Mouse (Mus musculus) hindbrain, postnatal 0 days (tissue): Measurements from ENCODE around the gene Msln. TPM values are rescaled to one million over a fixed set of nuclear protein-coding genes. Genes with fewer than 3 reads are reported as not detected.

Experiments
- ATAC-seq: fragments of 200-750 bp; cut with Nextera tagmentation; 2 replicates; pipeline ENCODE4 v1.8.0; 2017; ENCODE audit warnings: mild to moderate bottlenecking, moderate TSS enrichment, moderate library complexity
- DNase-seq: peaks from one replicate; pipeline ENCODE4 v3.0.0-alpha.2; 2015; ENCODE audit warnings: low spot score
- H3K27ac ChIP-seq: fragments of 300-500 bp; sonication (generic); 2 replicates; pipeline ENCODE4 v1.5.1; 2014; ENCODE audit warnings: mild to moderate bottlenecking
- H3K27me3 ChIP-seq: fragments of 300-500 bp; sonication (generic); 2 replicates; pipeline ENCODE4 v1.6.1; 2014; ENCODE audit warnings: low read length, mixed read lengths; ENCODE audit not compliant: insufficient read depth
- H3K36me3 ChIP-seq: fragments of 300-500 bp; sonication (generic); 2 replicates; pipeline ENCODE4 v1.6.1; 2014; ENCODE audit warnings: low read length, mixed read lengths; ENCODE audit not compliant: insufficient read depth
- H3K4me1 ChIP-seq: fragments of 300-500 bp; sonication (generic); 2 replicates; pipeline ENCODE4 v1.6.1; 2014; ENCODE audit warnings: antibody characterized with exemption, low read length, mixed read lengths; ENCODE audit not compliant: insufficient read depth
- H3K4me2 ChIP-seq: fragments of 300-500 bp; sonication (generic); 2 replicates; pipeline ENCODE4 v1.6.1; 2014; ENCODE audit warnings: low read depth, mild to moderate bottlenecking, low read length, moderate library complexity, mixed read lengths
- H3K4me3 ChIP-seq: fragments of 300-500 bp; sonication (generic); 2 replicates; pipeline ENCODE4 v1.5.1; 2014; ENCODE audit warnings: low read length
- H3K9ac ChIP-seq: fragments of 300-500 bp; sonication (generic); replicated peaks from 2 replicates; pipeline ENCODE4 v1.6.1; 2014; ENCODE audit warnings: mild to moderate bottlenecking, low read length, moderate library complexity, mixed read lengths
- H3K9me3 ChIP-seq: fragments of 300-500 bp; sonication (generic); 2 replicates; pipeline ENCODE4 v1.6.1; 2016; ENCODE audit warnings: low read length, mixed read lengths
- CTCF ChIP-seq: IDR thresholded peaks from 2 replicates; pipeline ENCODE4 v1.5.1; 2016; ENCODE audit warnings: antibody characterized with exemption, control low read depth, low read depth
- WGBS: fragments of 180-500 bp; shearing (Covaris S2); extraction: QIAGEN DNeasy Blood & Tissue Kit; methylation state at CpG from one replicate; pipeline ENCODE4 v1.1.7; 2014; 5-methylcytosine and 5-hydroxymethylcytosine counted together
- polyA plus RNA-seq: library from polyadenylated mRNA; unstranded; fragments of >200 nt; fragmentation: Nextera tagmentation; extraction: Ambion mirVana; gene quantifications from 2 replicates; pipeline ENCODE4 v1.2.1, GENCODE M21; 2015
- total RNA-seq: library from RNA; depleted of rRNA; stranded (reverse); fragments of >200 nt; gene quantifications from 2 replicates; pipeline ENCODE4 v1.2.3, GENCODE M21; 2014

The Msln gene
- total and polyA plus RNA-seq, 2 experiments from 2014 or later: 1.1 to 2.0 TPM

DNA sequence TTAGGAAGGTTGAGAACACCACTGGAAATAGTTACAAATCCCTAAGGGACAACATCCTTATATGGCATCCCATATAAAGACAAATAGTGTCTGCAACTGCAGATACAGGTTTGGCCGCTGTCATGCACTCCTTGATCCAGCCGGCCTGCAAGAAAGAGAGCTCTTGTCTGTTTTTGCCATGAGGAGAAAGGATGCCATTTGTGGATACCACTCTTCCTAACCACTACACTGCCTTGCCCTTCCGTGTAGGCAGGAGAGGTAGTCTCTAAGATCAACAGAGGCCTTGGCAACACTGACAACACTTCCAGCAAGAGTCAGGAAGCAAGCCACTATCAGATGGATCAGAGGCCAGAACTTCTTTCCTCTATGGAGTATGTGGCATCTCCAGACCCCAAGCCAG, 32.1 kb upstream of the Msln start, which contains the start of gene Ccdc78:
Gene Ccdc78, plus strand, starts transcription at position 301 of the 400 bp plus-strand sequence.
- Histone ChIP-seq H3K4me1 (peaks cover 9% of the 10 kb centered on the region), H3K27me3 (no peaks in the 10 kb centered on the region)
- no peak for ATAC-seq

DNA sequence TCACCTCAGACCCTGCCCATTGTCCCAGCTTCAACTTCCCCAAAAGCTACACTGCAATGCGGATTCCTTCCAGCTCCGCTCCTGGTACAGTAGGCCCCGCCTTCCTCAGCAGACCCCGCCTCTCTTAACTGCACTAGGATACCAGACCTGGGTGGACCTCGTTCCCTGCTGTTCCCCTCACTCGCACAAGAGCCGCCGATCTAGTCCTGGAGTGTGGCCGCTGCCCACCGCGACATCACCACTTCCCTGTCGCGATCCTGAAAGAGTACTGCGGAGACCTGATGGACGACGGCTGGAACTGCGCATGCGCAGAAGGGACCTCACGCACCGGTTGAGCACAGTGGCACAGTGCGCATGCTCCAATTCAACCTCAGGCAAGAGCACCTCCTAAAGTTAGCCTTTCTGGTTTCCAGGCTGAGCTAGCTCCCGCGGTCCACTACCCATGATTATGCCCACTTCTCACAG, 31.1 kb upstream of the Msln start, which contains the start of gene Haghl:
Gene Haghl, minus strand, starts transcription at position 393 of the 465 bp plus-strand sequence.
- Histone ChIP-seq H3K4me2 (peak within 1 kb of the TSS; percentile 91), H3K27ac (peak within 1 kb of the TSS; percentile 87), H3K4me1 (peaks cover 9% of the 10 kb centered on the region), H3K4me3 (peak within 1 kb of the TSS; percentile 71), H3K36me3 (peaks cover 25% of the 10 kb centered on the region), H3K27me3 (no peaks in the 10 kb centered on the region), H3K9ac (peak within 1 kb of the TSS; percentile 78), H3K9me3 (no peaks in the 10 kb centered on the region)
- ATAC-seq (peak; percentile 87), DNase-seq (peak; percentile 99)
- TF ChIP-seq CTCF: peak; percentile 8; the same call in 1 of the 2 replicates
- under 1% methylated on average over 23 of the region's 23 CpGs for WGBS

More for the DNA sequence above, 32.1 kb upstream of the Msln start, which contains the start of gene Ccdc78:
- Histone ChIP-seq H3K4me3 (peak within 1 kb of the TSS; percentile 71), H3K36me3 (peaks cover 25% of the 10 kb centered on the region), H3K27ac (peak within 1 kb of the TSS; percentile 87), H3K9ac (peak within 1 kb of the TSS; percentile 78), H3K9me3 (no peaks in the 10 kb centered on the region), H3K4me2 (peak within 1 kb of the TSS; percentile 91)
- WGBS: 83% methylated on average over 3 of the region's 3 CpGs
- DNase-seq: no peak
- no peak for TF ChIP-seq CTCF

DNA sequence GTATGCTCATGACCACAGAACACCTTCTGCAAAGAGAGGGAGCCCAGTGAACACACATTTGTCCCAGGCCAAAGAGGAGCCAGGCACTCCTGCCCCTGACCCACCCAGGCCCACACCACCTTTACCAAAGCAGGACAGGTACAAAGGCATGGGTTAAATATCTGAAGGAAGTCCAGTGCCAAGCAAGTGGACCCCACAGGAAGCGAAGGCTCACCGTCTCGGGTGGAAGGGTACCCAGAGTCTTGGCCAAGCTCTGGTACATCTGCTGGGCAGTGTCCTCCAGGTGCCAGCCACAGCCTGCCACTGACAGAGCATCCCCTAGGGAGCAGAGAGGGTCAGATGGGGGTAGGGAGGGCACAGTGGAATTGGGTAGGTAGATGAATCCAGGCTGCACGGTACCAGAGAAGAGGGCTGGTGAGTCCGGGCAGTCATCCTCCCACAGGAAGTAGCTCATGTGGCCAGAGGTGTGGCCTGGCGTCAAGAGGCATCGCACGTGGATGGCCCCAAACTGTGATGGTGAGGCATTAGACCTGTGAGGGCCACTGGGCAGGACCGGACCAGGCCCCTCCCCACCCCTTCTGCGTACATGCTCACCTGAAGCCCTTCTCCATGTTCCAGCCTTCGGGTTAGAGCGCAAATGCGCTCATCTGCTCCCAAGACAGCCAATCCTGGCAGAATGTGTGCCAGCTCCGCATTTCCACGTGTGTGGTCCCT, 29.8 kb upstream of the Msln start:
- Histone ChIP-seq H3K4me1 (peaks cover 9% of the 10 kb centered on the region), H3K4me2 (peak overlapping the region; percentile 91), H3K27me3 (no peaks in the 10 kb centered on the region), H3K27ac (no peak overlapping the region; the same call in 1 of the 2 replicates), H3K9me3 (no peaks in the 10 kb centered on the region), H3K9ac (peak overlapping the region; percentile 78), H3K4me3 (peak overlapping the region; percentile 71), H3K36me3 (peaks cover 22% of the 10 kb centered on the region)
- no peak for TF ChIP-seq CTCF
- DNase-seq: no peak
- 71% methylated on average over 15 of the region's 15 CpGs for WGBS
- ATAC-seq: no peak

DNA sequence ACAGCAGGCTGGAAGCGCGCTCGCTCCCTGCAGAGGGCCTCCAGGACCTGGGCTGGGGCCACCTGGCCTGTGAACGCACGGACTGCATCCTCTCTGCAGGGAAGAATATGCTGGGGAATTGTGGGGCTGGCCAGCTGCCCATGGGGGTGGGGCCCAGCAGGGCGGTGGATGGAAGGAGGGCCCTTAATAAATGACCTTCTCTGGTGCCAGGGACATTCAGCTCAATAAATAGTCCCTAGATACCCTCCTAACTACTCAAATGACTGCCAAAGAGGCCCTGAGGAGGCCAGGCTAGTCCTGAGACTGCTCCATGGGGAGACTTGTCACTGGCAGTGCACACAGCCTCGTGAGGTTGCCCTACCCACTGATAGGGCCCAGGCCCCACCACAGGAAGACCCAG, 28.9 kb upstream of the Msln start:
- no peak overlapping the region for H3K27ac ChIP-seq
- no peaks in the 10 kb centered on the region for H3K27me3 ChIP-seq
- DNase-seq: no peak
- no peak overlapping the region for H3K4me3 ChIP-seq
- 49% methylated on average over 7 of the region's 7 CpGs for WGBS
- H3K36me3 ChIP-seq: peaks cover 22% of the 10 kb centered on the region
- H3K9me3 ChIP-seq: no peaks in the 10 kb centered on the region
- ATAC-seq: no peak
- H3K9ac ChIP-seq: no peak overlapping the region
- peaks cover 9% of the 10 kb centered on the region for H3K4me1 ChIP-seq
- no peak for TF ChIP-seq CTCF
- H3K4me2 ChIP-seq: no peak overlapping the region

DNA sequence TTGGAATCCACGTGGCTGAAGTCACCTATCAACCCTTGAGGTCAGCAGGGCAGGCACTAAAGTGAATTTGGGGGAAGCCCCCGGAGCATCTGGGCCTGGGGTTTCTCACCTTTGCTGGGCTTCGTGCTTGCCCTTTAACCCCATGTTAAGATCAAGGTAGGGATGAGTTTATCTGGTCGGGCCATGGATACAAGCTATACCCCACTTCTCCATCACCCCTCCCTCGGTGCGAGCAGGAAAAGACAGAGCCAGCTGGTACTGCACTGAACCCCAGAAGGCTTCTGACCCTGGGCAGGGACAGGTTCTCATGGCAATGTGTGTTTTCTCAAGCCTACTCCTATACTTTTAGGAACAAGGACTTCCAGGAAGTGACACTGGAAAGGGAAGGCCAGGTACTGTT, 27.2 kb upstream of the Msln start:
- Histone ChIP-seq H3K9ac (no peak overlapping the region), H3K4me2 (no peak overlapping the region), H3K36me3 (peaks cover 22% of the 10 kb centered on the region), H3K9me3 (no peaks in the 10 kb centered on the region), H3K27me3 (no peaks in the 10 kb centered on the region), H3K4me3 (no peak overlapping the region), H3K27ac (no peak overlapping the region), H3K4me1 (peaks cover 9% of the 10 kb centered on the region)
- DNase-seq (no peak), ATAC-seq (no peak)
- no peak for TF ChIP-seq CTCF
- WGBS: 80% methylated on average over 6 of the region's 6 CpGs

DNA sequence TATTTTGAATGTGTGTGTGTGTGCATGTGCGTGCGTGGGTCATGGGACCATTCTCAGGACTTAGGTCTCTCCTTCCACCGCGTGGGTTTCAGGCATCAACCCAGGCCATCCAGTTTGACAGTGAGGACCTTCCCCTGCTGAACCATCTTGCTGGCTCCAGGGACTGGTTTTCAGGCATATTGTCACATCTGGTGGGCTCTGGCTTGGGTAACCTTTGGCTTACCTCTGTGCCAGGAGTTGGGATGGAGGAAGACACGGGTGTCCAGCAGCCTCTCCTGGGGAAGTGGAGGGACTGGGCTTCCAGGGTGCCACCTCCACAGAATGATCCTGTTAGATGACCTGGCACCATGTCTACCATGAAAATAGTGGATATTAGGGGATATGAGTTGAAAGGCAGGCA, 23.8 kb upstream of the Msln start:
- no peak for DNase-seq
- no peak for ATAC-seq
- Histone ChIP-seq H3K9me3 (no peaks in the 10 kb centered on the region), H3K4me1 (peaks cover 7% of the 10 kb centered on the region; the same call in 1 of the 2 replicates), H3K4me2 (no peak overlapping the region), H3K27ac (no peak overlapping the region), H3K27me3 (no peaks in the 10 kb centered on the region), H3K9ac (no peak overlapping the region), H3K36me3 (peaks cover 21% of the 10 kb centered on the region), H3K4me3 (no peak overlapping the region)
- WGBS: 96% methylated on average over 5 of the region's 5 CpGs
- TF ChIP-seq CTCF: no peak
